Mouse (Mus musculus): Measurements from ENCODE around the gene Galnt2.

DNA sequence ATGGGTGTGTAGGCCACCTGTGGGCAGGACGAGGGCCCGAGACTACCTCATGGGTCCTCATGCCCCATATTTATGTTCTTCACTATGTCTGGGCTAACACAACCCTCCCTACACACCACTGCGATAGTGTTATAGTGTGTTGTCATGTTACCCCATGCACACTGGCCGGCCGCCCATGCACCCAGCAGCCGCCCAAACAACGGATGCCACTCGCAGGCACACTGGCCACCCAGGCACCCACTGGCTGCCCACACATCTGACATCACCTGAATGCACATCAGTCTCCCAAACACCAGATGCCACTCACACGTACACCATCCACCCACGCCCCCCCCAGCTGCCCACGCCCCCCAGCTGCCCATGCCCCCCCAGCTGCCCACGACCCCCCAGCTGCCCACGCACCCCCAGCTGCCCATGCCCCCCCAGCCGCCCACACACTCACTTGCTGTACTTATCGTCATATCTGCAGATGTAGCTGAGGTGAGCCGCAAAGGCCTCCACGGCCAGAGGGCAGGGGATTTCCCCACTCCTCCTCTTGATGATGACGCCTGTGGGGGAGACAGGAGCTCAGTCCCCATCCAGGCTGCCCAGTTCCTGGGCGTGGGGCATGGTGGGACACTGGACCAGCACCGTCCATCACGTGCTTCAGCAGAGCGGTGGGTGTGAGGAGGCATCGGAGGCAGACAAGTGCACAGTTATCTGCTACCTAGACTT is 140.4 kb downstream of the Galnt2 start:
- no peak for TF ChIP-seq CTCF (IDR thresholded peaks at IDR 0.05; ENCODE audit: low read depth)
- no peak for TF ChIP-seq EP300 (IDR thresholded peaks at IDR 0.05; ENCODE audit: low read depth)

Data from liver, postnatal 0 days (tissue).